ENCODE assay signal across 9 mouse cellular contexts in genomic region chr6:51880778-51881177, GRCm38 (mm10).
A peak's percentile ranks its signal among the peaks of the same experiment; 100 is the strongest.
DNase-seq lines count a peak whose midpoint lies in the region; ATAC-seq and TF ChIP-seq lines count a peak whose summit lies in the region.
"Had no signal": no experiment of that assay in that cellular context is flagged by ENCODE, and none has a peak within 500 bp of the region (broad histone marks: within the 10 kb centered on the region; RNA-seq: fewer than 3 reads in every experiment).

No protein-coding gene starts in this region.

- DNase-seq in gastrocnemius, adult 2 months, result no peak
- no peak for DNase-seq in gastrocnemius, postnatal 4 days (ENCODE audit: low spot score in 2 of 2)
- DNase-seq in adipocyte (ENCODE audit: low spot score), result peak; percentile 17
- DNase-seq in kidney, postnatal 10 days, result peak; percentile 26
- DNase-seq in lung, postnatal 10 days, result peak; percentile 43
- no peak for DNase-seq in gastrocnemius, postnatal 36 days
- DNase-seq in frontal cortex, postnatal 36 days (ENCODE audit: low spot score in 2 of 2), result no peak
- no peak for DNase-seq in hindbrain, postnatal 0 days (ENCODE audit: low spot score)

- H3K27ac ChIP-seq in gastrocnemius, adult 2 months, result peak overlapping the region; percentile 53
- no peak overlapping the region for H3K27ac ChIP-seq in hindbrain, postnatal 0 days
- H3K27ac ChIP-seq: left cerebral cortex, adult 2 months had no signal

- H3K9ac ChIP-seq in hindbrain, postnatal 0 days (replicated peaks; ENCODE audit: low read length), result no peak overlapping the region

- 68% methylated on average over 6 of the region's 6 CpGs for WGBS in hindbrain, postnatal 0 days

- no peaks in the 10 kb centered on the region for H3K36me3 ChIP-seq in hindbrain, postnatal 0 days (ENCODE audit: insufficient read depth, low read length)

- no peak for TF ChIP-seq CTCF in gastrocnemius, adult 2 months (IDR thresholded peaks at IDR 0.05)
- TF ChIP-seq CTCF in hindbrain, postnatal 0 days (IDR thresholded peaks at IDR 0.05; ENCODE audit: low read depth), result no peak

- no peak overlapping the region for H3K4me2 ChIP-seq in hindbrain, postnatal 0 days (ENCODE audit: low read depth, low read length)

- no peak for ATAC-seq in hindbrain, postnatal 0 days

- no peaks in the 10 kb centered on the region for H3K27me3 ChIP-seq in hindbrain, postnatal 0 days (ENCODE audit: insufficient read depth, low read length)

- H3K4me3 ChIP-seq in gastrocnemius, adult 2 months, result peak overlapping the region; percentile 35
- no peak overlapping the region for H3K4me3 ChIP-seq in hindbrain, postnatal 0 days (ENCODE audit: low read length)
- H3K4me3 ChIP-seq: left cerebral cortex, adult 2 months had no signal

- intact Hi-C loops in gastrocnemius, adult 2 months (cut with DNase I), result no loop called here
- intact Hi-C loops in gastrocnemius, postnatal 36 days (cut with DNase I), result no loop called here

- H3K9me3 ChIP-seq in hindbrain, postnatal 0 days (ENCODE audit: low read length), result no peaks in the 10 kb centered on the region

- peaks cover 8% of the 10 kb centered on the region for H3K4me1 ChIP-seq in hindbrain, postnatal 0 days (ENCODE audit: insufficient read depth, low read length)

Comparison
In these comparisons a context has a peak if more than half of its experiments do, and no peak if none do; other contexts are left out.
1. DNase-seq: peak in adipocyte (single experiment), kidney, postnatal 10 days (single experiment) and lung, postnatal 10 days (single experiment); none in gastrocnemius, adult 2 months (single experiment), gastrocnemius, postnatal 4 days (0 of 2), gastrocnemius, postnatal 36 days (0 of 2), frontal cortex, postnatal 36 days (0 of 2) and hindbrain, postnatal 0 days (single experiment).